Mouse (Mus musculus) gastrocnemius, adult 8-10 months (tissue): ENCODE results near the gene Spata7. TPM values are rescaled to one million over a fixed set of nuclear protein-coding genes. Genes with fewer than 3 reads are reported as not detected.
A peak's percentile ranks its signal among the peaks of the same experiment; 100 is the strongest.
"Not testable (repeated sequence)": the region's sequence is repeated elsewhere in the genome, so short reads cannot be mapped to it uniquely, and the experiment has no call there.

Source experiments
- DNase-seq, 2 experiments: peaks; one replicate each; pipeline ENCODE4 v3.0.0; 2022; ENCODE audit warnings: low spot score in 2 of 2
- total RNA-seq, 4 experiments: library from RNA; stranded (reverse); gene quantifications; 2 replicates each; pipeline ENCODE4 v1.2.4; 2022

The Spata7 gene
- total RNA-seq, result 1 to 10 TPM; 3.0 to 4.0 (median 3.4) TPM

- DNase-seq, result peak; percentile 61 to 68
Measured at GRCm38 (mm10) chr12:98627392-98628259, at the start of gene Spata7. Spata7 (plus strand) TSS chr12:98628157.

DNA sequence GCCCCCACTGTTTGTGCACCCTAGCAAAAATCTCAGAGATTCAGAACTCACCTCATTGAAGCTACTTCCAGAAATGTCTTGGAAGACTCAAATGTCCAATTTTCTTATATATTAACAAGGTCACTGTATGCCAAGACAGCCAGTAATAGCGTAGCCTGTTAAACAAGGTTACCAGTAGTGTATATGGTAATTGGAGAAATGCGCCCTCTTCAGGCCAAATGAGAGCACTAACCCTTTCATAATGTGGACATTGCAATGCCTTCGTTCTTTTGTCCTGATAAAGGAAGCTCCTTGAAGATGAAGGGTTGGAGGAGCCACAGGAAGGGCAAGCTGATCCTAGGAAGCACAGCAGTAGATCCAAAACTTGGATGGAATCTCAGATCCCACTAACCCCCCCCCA lies 42.7 kb upstream of the Spata7 start:
- no peak for DNase-seq

GRCm38 (mm10) chr12:98588573-98588972 lies 39.4 kb upstream of the Spata7 start:
- DNase-seq, result no peak

DNA sequence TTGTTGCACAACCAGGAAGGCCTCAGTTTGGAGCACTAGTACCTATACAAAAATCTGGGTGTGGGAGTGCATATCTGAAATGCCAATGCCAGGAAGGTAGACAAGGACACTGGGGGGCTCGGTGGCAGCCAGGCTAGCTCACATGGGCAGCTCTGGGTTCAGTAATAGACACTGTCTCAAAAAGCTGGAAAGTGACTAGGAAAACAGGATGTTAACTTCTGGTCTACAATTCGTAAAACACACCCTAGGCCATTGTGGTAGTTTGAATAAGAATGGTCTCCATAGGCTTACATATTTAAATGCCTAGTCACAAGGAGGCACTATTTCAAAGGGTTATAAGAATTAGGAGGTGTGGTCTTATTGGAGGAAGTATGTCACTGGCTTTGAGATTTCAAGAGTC lies 36.9 kb upstream of the Spata7 start:
- DNase-seq, result no peak

- DNase-seq, result no peak
Measured at GRCm38 (mm10) chr12:98600861-98601260, 27.1 kb upstream of the Spata7 start.

DNA sequence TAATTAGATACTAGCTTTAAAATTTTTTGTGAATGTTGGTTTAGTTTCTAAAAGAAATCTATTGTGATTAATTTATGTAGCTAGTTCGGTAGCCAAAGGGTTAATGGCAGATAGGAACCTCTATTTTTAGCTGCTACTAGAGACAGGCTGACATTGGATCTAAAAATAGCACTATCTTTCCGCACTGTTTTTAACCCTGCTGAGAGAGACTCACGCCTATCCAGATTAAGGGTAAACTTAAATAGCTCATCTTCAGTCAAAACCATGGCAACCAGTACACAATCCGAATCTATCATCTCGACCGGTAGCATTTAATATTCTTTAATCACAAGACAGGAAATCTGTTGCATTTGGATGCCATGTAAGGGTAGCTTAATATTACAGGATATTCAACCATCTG lies 25.8 kb upstream of the Spata7 start:
- no peak for DNase-seq

DNA sequence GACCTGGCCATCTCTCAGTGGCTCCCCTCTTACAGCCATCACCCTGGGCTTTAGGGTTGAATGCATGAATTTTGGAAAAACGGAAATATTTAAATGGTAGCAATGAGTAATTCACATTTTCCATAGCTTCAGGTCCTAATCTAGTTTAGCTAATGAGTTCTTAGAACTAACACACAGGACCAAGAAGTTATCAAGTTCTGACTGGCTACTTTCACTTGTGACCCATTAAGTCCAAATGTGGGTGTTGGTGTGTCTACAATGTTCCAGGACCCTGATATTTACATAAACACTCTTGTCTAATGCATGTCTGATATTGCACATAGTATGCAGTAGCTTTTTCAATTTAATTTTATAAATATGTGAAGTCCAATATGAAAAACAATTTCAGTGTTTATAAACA lies 22.7 kb upstream of the Spata7 start:
- no peak for DNase-seq

DNA sequence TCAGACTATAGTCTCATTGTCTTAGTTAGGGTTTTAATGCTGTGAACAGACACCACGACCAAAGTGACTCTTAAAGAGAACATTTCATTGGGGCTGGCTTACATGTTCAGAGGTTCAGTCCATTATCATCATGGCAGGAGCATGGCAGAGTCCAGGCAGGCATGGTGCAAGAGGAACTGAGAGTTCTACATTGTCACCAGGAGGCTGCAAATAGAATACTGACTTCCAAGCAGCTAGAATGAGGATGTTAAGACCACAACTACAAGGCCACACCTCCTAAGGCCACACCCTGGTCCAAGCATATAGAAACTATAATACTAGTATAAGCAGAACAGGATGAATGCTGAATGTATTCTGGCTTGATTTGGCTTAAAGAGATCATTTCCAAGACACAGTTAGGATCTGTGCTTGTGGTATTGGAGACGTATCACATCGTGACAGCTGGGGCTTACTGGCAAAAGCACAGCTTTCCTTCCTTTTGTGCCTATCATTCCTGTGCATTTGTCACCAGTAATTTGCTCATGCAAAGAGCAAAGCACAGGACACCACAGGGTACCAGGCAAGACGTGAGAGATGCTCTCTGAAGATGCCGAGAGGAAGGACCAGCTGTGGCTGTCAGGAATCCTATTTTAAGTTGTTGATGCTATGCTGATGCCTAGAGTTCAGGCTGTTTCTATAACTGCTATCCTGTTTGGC lies 21.2 kb upstream of the Spata7 start:
- DNase-seq, result no peak

- no peak for DNase-seq
Measured at GRCm38 (mm10) chr12:98610341-98610740, 17.6 kb upstream of the Spata7 start.

DNA sequence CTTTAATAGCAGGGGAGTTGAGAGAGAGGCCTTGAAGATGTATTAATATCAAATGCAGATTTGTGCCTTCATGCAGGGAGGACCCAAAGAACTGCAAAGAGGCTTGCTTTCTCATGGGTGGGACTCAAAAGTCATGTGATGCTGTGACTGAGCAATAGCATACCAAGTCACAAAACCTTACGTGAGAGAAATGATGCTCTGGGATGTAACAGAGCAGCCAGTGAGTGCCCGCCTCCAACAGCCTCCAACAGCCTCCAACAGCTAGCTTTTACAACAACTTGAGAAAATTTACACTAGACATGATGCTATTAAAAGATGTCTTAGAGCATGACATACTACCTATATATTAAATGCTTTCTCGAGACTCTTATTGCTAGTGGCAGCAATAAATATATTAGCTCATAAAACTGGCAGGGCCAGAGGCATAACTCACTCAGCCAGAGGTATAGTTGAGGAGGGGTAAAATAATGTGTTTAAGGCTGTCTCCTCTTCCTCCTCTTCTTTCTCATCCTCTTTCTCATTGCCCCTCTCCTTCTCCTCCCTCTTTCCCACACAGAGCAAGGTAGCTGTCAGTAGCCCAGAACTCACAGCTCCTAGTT lies 12.9 kb upstream of the Spata7 start:
- no peak for DNase-seq

GRCm38 (mm10) chr12:98615746-98616145 lies 12.2 kb upstream of the Spata7 start:
- no peak for DNase-seq

DNA sequence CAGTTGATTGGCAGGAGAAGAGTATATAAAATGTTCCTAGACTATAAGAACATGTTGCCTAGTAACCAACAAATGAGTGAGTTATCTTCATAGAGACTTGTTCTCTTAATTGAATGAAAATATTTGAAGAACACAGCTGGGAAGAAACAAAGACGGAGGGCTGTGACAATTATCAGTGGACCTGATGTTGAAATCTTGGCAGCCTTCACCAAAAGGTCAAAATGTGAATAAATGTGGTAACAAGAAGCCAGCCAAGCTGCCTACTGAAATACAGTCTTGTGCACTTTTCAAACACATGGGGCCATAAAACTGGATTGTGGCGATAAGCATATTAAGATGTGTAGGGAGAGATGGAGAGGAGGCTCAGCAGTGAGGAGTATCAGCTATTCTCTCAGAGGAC lies 8.5 kb upstream of the Spata7 start:
- DNase-seq, result no peak

- DNase-seq, result not testable (repeated sequence)
Measured at GRCm38 (mm10) chr12:98620922-98621321, 7.0 kb upstream of the Spata7 start.

DNA sequence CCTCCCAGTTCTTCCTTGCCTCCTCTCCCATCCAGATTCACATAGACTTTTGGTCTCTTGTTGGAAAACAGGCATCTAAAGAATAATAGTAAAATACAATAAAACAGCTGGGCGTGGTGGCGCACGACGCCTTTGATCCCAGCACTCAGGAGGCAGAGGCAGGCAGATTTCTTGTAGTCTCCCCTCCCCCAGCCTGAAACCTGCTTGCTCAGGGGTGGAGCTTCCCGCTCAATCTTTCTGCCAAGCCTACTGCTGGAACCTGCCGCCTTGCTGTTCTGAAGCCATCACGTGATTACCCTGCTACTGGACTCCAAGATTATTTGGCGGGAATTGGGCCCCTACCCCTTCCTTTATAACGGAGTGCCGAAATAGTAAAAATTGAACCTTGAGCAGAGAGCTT lies 4.7 kb upstream of the Spata7 start:
- DNase-seq, result not testable (repeated sequence)

GRCm38 (mm10) chr12:98628260-98628970 lies 458 bp downstream of the Spata7 start:
- no peak for DNase-seq

DNA sequence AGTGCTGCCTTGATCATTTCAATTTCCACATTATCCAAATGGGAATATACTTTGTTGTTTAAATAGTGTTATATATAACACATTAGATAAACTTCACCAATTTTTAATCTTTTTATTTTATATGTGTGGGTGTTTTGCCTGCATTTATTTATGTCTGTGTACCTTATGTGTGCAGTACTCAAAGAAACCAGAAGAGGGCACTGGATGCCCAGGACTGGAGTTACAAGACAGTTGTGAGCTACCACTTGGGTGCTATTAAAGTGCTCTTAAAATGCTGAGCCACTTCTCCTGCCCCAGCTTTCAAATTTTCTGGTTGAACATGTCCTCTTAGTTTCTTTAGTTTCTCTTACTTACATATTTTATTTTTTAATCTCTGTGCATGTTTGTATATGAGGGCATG lies 16.9 kb downstream of the Spata7 start:
- no peak for DNase-seq

DNA sequence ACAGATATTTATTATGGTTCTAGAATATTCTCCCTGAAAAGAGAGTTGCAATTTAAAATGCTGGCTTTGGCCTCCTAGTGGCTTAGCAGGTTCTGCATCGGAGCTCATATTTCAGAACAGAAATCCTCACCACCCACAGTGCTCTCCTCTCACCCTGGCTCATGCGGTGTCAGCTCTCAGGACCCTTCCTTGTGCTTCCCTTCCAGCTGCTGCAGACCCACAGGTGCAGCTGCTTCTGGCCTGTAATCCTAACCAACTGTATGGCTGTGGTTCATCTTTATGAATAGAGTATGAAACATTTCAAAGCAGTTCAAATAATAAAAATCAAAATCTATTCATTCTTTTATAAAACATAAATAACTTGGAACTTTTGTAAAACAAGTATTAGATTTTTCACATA lies 28.9 kb downstream of the Spata7 start:
- DNase-seq, result no peak

GRCm38 (mm10) chr12:98662617-98663016 lies 34.7 kb downstream of the Spata7 start:
- no peak for DNase-seq

GRCm38 (mm10) chr12:98668132-98668814 lies 40.3 kb downstream of the Spata7 start:
- peak in 1 of 2 experiments; percentile 17 for DNase-seq

DNA sequence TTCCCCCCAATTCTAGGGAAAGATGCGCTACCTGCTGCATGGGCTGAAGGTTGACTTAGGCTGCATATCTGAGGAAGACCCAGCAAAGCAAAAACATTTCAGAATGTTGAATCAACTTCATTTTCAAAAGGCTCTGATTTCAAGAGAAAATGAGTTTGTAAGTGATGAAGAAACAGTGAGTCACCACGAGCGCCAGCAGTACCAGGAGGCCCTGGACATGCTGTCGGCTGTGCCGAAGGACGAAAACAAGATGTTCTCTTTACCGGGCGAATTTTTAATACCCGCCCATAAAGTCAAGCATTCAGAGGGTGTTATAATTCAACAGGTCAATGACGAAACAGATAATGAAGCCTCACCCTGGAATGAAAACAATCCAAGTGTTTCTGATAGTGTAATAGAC lies 41.1 kb downstream of the Spata7 start:
- DNase-seq, result peak in 1 of 2 experiments; percentile 0

- DNase-seq, result peak in 1 of 2 experiments; percentile 2
Measured at GRCm38 (mm10) chr12:98669864-98670263, 41.9 kb downstream of the Spata7 start.
